Mouse (Mus musculus): Measurements from ENCODE around the gene 1110059E24Rik.

DNA sequence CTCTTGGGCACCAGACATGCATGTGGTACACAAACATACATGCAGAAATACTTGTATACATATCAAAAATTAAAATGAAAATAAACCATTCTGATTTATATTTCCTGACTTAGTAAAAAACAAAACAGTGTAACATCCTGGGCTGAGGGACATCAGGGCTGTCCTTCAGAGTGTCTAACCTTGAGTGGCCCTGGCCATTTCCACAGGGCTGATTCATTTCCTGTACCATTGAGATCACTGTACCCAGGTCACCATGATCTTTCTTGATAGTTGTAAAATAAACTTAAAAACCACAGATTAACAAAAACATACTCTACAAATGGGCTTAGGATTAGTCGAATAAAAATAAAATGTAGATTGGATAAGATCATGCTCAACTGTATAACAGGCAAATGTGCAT is 66.2 kb downstream of the 1110059E24Rik start:
- no peak for TF ChIP-seq EP300 (IDR thresholded peaks at IDR 0.05; ENCODE audit: insufficient read depth, low read depth, low read length)
- TF ChIP-seq CTCF (IDR thresholded peaks at IDR 0.05) = no peak
- no peak for TF ChIP-seq POLR2A (IDR thresholded peaks at IDR 0.05; ENCODE audit: insufficient read depth, low read depth, low read length)
